Mouse (Mus musculus) kidney, postnatal 0 days (tissue): ENCODE results near the gene Tmtc4. TPM values are rescaled to one million over a fixed set of nuclear protein-coding genes. Genes with fewer than 3 reads are reported as not detected.
A peak's percentile ranks its signal among the peaks of the same experiment; 100 is the strongest.

Experiments
- ATAC-seq: fragments of 200-750 bp; cut with Nextera tagmentation; replicated peaks from 2 replicates; pipeline ENCODE4 v1.8.0; 2017; ENCODE audit warnings: low read depth, moderate number of reproducible peaks, moderate TSS enrichment, moderate library complexity; ENCODE audit not compliant: low FRiP score
- DNase-seq: peaks from one replicate; pipeline ENCODE4 v3.0.0-alpha.2; 2016; ENCODE audit warnings: low spot score
- H3K27ac ChIP-seq: fragments of 300-500 bp; sonication (generic); 2 replicates; pipeline ENCODE4 v1.5.1; 2014; ENCODE audit warnings: mild to moderate bottlenecking
- H3K27me3 ChIP-seq: fragments of 300-500 bp; sonication (generic); 2 replicates; pipeline ENCODE4 v1.6.1; 2014; ENCODE audit warnings: low read length, mixed read lengths; ENCODE audit not compliant: insufficient read depth
- H3K36me3 ChIP-seq: fragments of 300-500 bp; sonication (generic); 2 replicates; pipeline ENCODE4 v1.6.1; 2014; ENCODE audit warnings: low read length, mixed read lengths; ENCODE audit not compliant: insufficient read depth
- H3K4me1 ChIP-seq: fragments of 300-500 bp; sonication (generic); replicated peaks from 2 replicates; pipeline ENCODE4 v1.6.1; 2014; ENCODE audit warnings: antibody characterized with exemption, low read length, mixed read lengths; ENCODE audit not compliant: insufficient read depth
- H3K4me2 ChIP-seq: fragments of 300-500 bp; sonication (generic); 2 replicates; pipeline ENCODE4 v1.6.1; 2014; ENCODE audit warnings: mild to moderate bottlenecking, low read length, moderate library complexity, mixed read lengths
- H3K4me3 ChIP-seq: fragments of 300-500 bp; sonication (generic); replicated peaks from 2 replicates; pipeline ENCODE4 v1.5.1; 2014; ENCODE audit warnings: low read depth, low read length
- H3K9ac ChIP-seq: fragments of 300-500 bp; sonication (generic); 2 replicates; pipeline ENCODE4 v1.6.1; 2014; ENCODE audit warnings: low read depth, low read length
- H3K9me3 ChIP-seq: fragments of 300-500 bp; sonication (generic); replicated peaks from 2 replicates; pipeline ENCODE4 v1.6.1; 2016; ENCODE audit warnings: low read length, inconsistent platforms, mixed read lengths
- CTCF ChIP-seq: IDR thresholded peaks from 2 replicates; pipeline ENCODE4 v1.5.1; 2016; ENCODE audit warnings: antibody characterized with exemption, low read depth, mild to moderate bottlenecking, moderate library complexity
- WGBS: fragments of 180-500 bp; shearing (Covaris S2); extraction: QIAGEN DNeasy Blood & Tissue Kit; methylation state at CpG from one replicate; pipeline ENCODE4 v1.1.7; 2014; 5-methylcytosine and 5-hydroxymethylcytosine counted together
- polyA plus RNA-seq: library from polyadenylated mRNA; unstranded; fragments of >200 nt; fragmentation: Nextera tagmentation; extraction: Ambion mirVana; gene quantifications from 2 replicates; pipeline ENCODE4 v1.2.1, GENCODE M21; 2015

Tmtc4 gene
- polyA plus RNA-seq, 1 experiment from 2014 or later, result 25.8 TPM

GRCm38 (mm10) chr14:122953331-122953730 lies 30.5 kb downstream of the Tmtc4 start:
- WGBS, result 21% methylated on average over 1 of the region's 1 CpGs
- no peak overlapping the region for H3K9ac ChIP-seq
- DNase-seq (peak; percentile 78), ATAC-seq (peak; percentile 74)
- no peaks in the 10 kb centered on the region for H3K27me3 ChIP-seq
- H3K27ac ChIP-seq, result no peak overlapping the region
- peaks cover 7% of the 10 kb centered on the region; the same call in 1 of the 2 replicates for H3K36me3 ChIP-seq
- no peak overlapping the region for H3K4me3 ChIP-seq
- TF ChIP-seq CTCF, result peak; percentile 80
- H3K4me2 ChIP-seq, result no peak overlapping the region
- H3K4me1 ChIP-seq, result no peaks in the 10 kb centered on the region
- H3K9me3 ChIP-seq, result no peaks in the 10 kb centered on the region

GRCm38 (mm10) chr14:122952556-122952955 lies 31.3 kb downstream of the Tmtc4 start:
- TF ChIP-seq CTCF, result no peak
- H3K27me3 ChIP-seq, result no peaks in the 10 kb centered on the region
- H3K27ac ChIP-seq, result no peak overlapping the region
- DNase-seq (no peak), ATAC-seq (no peak)
- no peaks in the 10 kb centered on the region for H3K4me1 ChIP-seq
- peaks cover 7% of the 10 kb centered on the region; the same call in 1 of the 2 replicates for H3K36me3 ChIP-seq
- no peak overlapping the region for H3K4me2 ChIP-seq
- H3K9me3 ChIP-seq, result no peaks in the 10 kb centered on the region
- H3K4me3 ChIP-seq, result no peak overlapping the region
- 87% methylated on average over 1 of the region's 1 CpGs for WGBS
- no peak overlapping the region for H3K9ac ChIP-seq

GRCm38 (mm10) chr14:122951676-122952445 lies 32.0 kb downstream of the Tmtc4 start:
- H3K9me3 ChIP-seq, result no peaks in the 10 kb centered on the region
- no peak for ATAC-seq
- no peak for TF ChIP-seq CTCF
- H3K4me3 ChIP-seq, result no peak overlapping the region
- H3K4me2 ChIP-seq, result no peak overlapping the region
- H3K27ac ChIP-seq, result no peak overlapping the region
- H3K9ac ChIP-seq, result no peak overlapping the region
- WGBS, result 78% methylated on average over 6 of the region's 6 CpGs
- no peaks in the 10 kb centered on the region for H3K27me3 ChIP-seq
- H3K4me1 ChIP-seq, result no peaks in the 10 kb centered on the region
- DNase-seq, result no peak
- H3K36me3 ChIP-seq, result peaks cover 7% of the 10 kb centered on the region; the same call in 1 of the 2 replicates

GRCm38 (mm10) chr14:122950915-122951314 lies 32.9 kb downstream of the Tmtc4 start:
- Histone ChIP-seq H3K9me3 (no peaks in the 10 kb centered on the region), H3K4me3 (no peak overlapping the region), H3K4me1 (no peaks in the 10 kb centered on the region), H3K27me3 (no peaks in the 10 kb centered on the region), H3K9ac (no peak overlapping the region), H3K27ac (no peak overlapping the region), H3K4me2 (no peak overlapping the region), H3K36me3 (peaks cover 7% of the 10 kb centered on the region; the same call in 1 of the 2 replicates)
- 92% methylated on average over 1 of the region's 1 CpGs for WGBS
- ATAC-seq (no peak), DNase-seq (peak; percentile 23)
- peak; percentile 66 for TF ChIP-seq CTCF

GRCm38 (mm10) chr14:122943475-122943853 lies 40.4 kb downstream of the Tmtc4 start:
- Histone ChIP-seq H3K36me3 (peaks cover 5% of the 10 kb centered on the region; the same call in 1 of the 2 replicates), H3K4me1 (no peaks in the 10 kb centered on the region), H3K9ac (no peak overlapping the region), H3K4me2 (no peak overlapping the region), H3K9me3 (no peaks in the 10 kb centered on the region), H3K4me3 (no peak overlapping the region), H3K27ac (no peak overlapping the region), H3K27me3 (no peaks in the 10 kb centered on the region)
- TF ChIP-seq CTCF, result no peak
- ATAC-seq (no peak), DNase-seq (no peak)
- WGBS, result 29% methylated on average over 3 of the region's 3 CpGs

- no peak overlapping the region for H3K9ac ChIP-seq
- no peak overlapping the region for H3K4me3 ChIP-seq
- DNase-seq (peak; percentile 53), ATAC-seq (peak; percentile 69)
- no peaks in the 10 kb centered on the region for H3K9me3 ChIP-seq
- peaks cover 5% of the 10 kb centered on the region; the same call in 1 of the 2 replicates for H3K36me3 ChIP-seq
- H3K4me1 ChIP-seq, result no peaks in the 10 kb centered on the region
- H3K27me3 ChIP-seq, result no peaks in the 10 kb centered on the region
- no peak overlapping the region for H3K4me2 ChIP-seq
- 23% methylated on average over 4 of the region's 4 CpGs for WGBS
- no peak overlapping the region for H3K27ac ChIP-seq
- TF ChIP-seq CTCF, result no peak
These were observed 40.9 kb downstream of the Tmtc4 start for GRCm38 (mm10) chr14:122942757-122943474.
